Mouse (Mus musculus) brain, embryonic 14.5 days (tissue): ENCODE data around the gene Erv3. TPM values are rescaled to one million over a fixed set of nuclear protein-coding genes. Genes with fewer than 3 reads are reported as not detected.

Source experiments
- DNase-seq: peaks from one replicate; pipeline ENCODE4 v3.0.0-alpha.2; 2011; ENCODE audit warnings: low read depth
- CTCF ChIP-seq: fragments of 200-500 bp; IDR thresholded peaks from 2 replicates; pipeline ENCODE4 v1.5.1; 2012; ENCODE audit warnings: inconsistent platforms, mild to moderate bottlenecking, moderate library complexity, borderline replicate concordance; ENCODE audit not compliant: insufficient read depth, insufficient read length; ENCODE audit errors: extremely low read depth
- POLR2A ChIP-seq: fragments of 200-500 bp; IDR thresholded peaks from 2 replicates; pipeline ENCODE4 v1.6.1; 2012; ENCODE audit warnings: mild to moderate bottlenecking, inconsistent platforms, borderline replicate concordance; ENCODE audit not compliant: poor library complexity, insufficient read depth, insufficient read length, severe bottlenecking; ENCODE audit errors: extremely low read depth
- polyA plus RNA-seq: library from polyadenylated mRNA; depleted of rRNA; stranded (reverse); fragments of >200 nt; gene quantifications from 2 replicates; pipeline ENCODE4 v1.2.3, GENCODE M21; 2012; rRNA removed

Erv3 gene
- polyA plus RNA-seq, 1 experiment, result 0.03 TPM

DNA sequence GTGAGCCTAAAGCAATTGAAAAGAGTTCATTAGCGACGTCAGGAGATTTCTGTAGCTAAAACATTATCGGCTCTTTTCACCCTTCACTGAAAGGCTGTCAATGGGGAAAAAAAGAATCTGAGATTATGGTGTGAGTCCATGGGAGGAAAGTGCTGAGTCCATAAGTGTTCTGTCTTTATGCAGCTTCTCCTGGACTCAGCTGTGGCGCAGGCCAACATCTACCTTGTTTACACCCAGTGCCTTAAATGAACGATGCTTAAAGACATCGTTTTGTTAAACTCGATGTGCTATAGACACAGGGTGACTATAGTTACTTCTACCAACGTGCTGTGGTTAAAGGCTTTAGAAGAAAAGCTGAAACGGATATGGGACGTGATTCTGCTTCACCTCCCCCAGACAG lies 45.2 kb downstream of the Erv3 start:
- TF ChIP-seq CTCF, result no peak
- no peak for TF ChIP-seq POLR2A

DNA sequence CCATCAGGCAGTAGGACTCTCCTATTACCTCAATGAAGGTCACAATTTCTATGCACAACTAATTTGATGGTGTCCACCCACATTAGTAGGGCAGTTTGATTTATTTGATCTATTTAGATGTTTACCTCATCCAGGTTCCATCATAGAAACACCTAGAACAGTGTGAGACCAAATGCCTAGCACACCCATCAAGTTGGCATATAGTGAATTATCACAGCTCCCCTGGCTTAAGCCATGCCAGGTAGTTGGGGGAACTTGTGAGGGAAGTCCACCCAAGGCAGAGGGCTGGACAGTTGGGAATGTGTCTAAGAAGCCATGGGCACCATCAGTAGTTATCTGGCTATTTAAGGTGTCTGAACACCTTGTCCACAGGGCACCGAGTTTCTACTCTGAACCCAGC lies 46.1 kb downstream of the Erv3 start:
- no peak for DNase-seq
- no peak for TF ChIP-seq POLR2A
- no peak for TF ChIP-seq CTCF

More for the DNA sequence above, 45.2 kb downstream of the Erv3 start:
- DNase-seq, result no peak

DNA sequence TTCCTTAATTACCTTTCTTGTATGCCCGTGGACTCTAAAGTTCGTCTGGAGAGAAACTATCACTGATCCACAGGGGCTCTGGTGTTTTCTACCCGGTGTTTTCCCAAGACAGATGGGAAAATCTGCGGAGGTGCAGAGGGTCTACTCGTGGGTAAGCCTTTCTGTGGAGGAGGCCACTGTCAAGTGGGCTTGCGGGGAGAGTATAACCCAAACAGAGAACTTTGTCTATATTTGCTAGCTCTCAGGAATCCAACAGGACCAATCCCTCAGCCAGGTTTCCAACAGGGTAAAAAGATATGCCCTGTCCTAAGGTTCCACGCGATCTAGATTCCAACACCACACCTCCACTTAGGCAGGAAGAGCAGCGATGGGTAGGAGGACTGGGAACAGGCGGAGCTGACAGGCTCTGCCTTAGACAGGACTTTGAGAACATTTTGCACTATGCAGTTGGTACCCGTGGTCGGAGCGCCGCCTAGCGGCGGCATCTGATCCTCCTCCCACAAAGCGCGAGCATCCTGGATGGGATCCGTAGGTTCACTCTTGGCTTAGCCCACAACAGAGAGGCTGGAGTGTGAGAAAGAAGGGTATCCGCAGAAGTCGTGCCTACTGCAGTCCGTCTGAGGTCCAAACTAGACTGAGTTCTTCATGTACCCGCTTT lies 46.9 kb downstream of the Erv3 start:
- DNase-seq, result peak; percentile 85

DNA sequence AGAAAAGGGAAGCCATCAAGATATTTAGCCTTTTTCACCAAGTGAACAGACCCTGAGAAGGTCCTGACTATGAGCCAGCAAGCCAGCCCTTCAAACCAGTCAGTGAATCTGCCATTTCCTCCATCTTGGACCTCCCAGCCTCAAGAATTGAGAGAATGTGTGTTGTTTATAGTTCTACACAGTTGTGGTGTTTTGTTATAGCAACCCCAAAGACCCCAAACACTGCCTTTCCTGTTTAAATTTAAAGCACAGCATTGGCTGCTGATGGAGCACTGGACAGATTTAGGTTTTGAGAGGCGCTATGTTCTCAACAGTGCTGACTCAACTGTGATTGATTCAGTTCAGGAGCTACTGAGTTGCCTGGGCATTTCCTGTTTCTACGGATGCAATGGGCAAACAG lies 47.9 kb downstream of the Erv3 start:
- no peak for DNase-seq
- TF ChIP-seq CTCF (no peak), POLR2A (no peak)

More for the DNA sequence above, 46.9 kb downstream of the Erv3 start:
- TF ChIP-seq CTCF (peak; percentile 94), POLR2A (no peak)

DNA sequence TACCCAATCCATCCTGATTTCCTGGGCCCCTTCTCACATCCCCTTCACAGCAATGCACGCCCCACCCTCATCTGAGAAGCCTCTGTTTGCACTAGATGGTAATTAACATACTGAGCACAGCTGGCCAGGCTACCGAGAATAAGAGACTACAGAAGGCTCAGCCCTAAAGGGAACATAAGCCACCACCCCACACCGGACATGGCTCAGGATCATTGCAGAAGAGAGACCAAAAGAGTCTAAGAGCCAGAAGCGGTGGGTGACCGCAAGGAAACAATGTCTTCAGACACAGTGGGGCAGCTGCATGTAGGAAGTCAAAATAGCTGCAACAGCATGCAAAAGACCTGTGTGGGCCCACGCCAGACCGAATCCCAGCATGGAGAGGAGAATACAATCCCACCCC lies 50.7 kb downstream of the Erv3 start:
- no peak for TF ChIP-seq POLR2A
- TF ChIP-seq CTCF, result no peak
- DNase-seq, result peak; percentile 12

DNA sequence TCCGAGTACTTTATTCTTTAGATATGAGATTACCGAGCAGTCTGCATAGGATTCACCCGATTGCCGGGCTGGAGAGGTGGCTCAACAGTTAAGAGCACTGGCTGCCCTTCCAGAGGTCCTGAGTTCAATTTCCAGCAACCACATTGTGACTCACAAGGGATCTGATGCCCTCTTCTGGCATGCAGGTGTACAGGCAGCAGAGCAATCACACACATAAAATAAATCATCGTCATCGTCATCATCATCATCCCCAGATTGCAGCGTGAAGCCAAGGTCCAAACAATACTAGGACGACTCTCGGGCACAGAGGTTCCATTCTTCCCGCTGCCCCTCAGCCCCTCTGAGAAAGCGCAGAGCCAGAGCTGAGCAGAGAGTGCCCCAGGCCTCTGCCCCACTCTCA lies 51.9 kb downstream of the Erv3 start:
- TF ChIP-seq POLR2A (no peak), CTCF (peak; percentile 39; the same call in 1 of the 2 replicates)

DNA sequence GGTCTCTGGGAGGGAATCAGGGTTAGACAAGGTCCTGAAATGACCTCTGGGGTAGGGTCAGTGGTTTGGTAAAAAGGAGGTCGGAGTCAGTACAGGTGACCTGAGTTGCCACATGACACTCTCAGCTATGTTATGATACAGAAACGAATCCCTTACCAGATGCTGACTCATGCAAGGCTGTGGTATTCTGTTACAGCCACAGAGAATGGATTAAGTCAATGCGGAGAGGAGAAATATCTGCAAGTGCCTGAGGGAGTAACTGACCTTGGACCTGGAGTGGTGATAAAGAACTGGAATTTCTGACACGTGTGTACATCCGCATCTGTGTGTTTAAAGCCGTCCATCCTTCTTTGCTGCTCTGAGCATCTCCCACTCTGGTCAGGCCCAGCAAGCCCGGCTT lies 52.7 kb downstream of the Erv3 start:
- no peak for DNase-seq
- no peak for TF ChIP-seq CTCF
- TF ChIP-seq POLR2A, result no peak

More for the DNA sequence above, 51.9 kb downstream of the Erv3 start:
- DNase-seq, result no peak

DNA sequence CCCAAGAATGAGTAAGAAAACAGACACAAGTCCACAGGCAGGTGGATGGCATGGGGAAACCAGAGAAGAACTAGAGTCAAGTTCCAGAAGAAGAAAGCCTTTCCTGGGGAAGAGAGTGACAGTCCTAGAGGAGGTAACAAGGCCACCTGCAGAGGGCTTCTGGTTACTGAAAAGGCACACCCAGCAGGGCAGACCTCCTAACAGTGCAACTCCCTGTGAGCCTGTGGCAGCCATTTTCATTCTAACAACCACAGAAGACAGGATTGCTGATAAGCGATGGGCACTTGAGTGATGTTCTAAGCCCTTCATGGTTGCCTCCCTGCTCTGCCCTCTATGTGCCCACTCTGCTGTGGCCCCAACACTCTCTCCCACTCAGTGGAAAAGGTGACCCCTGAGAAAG lies 54.2 kb downstream of the Erv3 start:
- TF ChIP-seq CTCF (no peak), POLR2A (no peak)
- DNase-seq, result no peak

DNA sequence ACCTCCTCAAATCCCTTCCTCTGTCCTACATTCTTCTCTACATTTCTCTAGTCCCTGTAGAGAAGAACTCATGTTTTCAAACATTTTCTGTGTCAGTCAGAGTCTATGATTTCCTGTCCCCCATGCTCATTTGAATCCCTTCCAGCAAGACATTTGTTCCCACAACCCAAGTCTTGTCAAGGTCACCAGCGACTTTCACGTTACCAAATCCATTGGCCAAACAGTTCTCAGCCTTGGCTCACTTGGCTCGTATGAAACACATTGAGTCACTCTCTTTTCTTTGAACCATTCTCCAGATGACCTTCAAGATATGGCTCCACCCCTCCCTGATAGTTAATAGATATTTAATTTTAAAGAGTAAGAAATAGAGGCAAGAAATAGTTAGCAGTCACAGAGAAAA lies 55.7 kb downstream of the Erv3 start:
- TF ChIP-seq POLR2A (no peak), CTCF (no peak)
- no peak for DNase-seq

Other genes starting within 250 kb of the Erv3 start
- 99.5 and 108 TPM in 2 replicates for gene Prnp, start 50.2 kb upstream of the Erv3 start, polyA plus RNA-seq
- gene Prn, start 50.2 kb upstream of the Erv3 start, polyA plus RNA-seq, result not detected in 2 replicates
- 12.5 and 13.5 TPM in 2 replicates for gene Prnd, start 91.1 kb upstream of the Erv3 start, polyA plus RNA-seq
- gene Rassf2, start 170.5 kb upstream of the Erv3 start, polyA plus RNA-seq, result 17.4 and 34.9 TPM in 2 replicates